In the genomic region with DNA sequence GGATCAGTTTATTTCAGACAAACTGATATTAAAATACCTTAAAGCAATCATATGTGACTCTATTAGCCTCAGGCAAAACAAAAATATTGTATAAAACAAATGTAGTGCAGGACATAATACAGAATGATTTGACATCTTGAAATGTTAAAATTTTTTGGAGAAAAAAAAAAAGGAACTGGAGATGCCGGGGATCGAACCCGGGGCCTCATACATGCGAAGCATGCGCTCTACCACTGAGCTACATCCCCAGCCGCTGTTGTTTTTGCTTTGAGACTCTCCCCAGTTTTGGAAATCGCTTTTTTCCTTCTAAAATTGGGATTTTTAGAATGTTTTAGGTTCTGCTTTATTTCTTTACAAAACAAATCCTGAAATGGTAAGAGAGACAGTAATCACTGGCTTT, we compare ENCODE assay signal across 9 mouse cellular contexts. TPM values are rescaled to one million over a fixed set of nuclear protein-coding genes. Genes with fewer than 3 reads are reported as not detected.
DNase-seq lines count a peak whose midpoint lies in the region; ATAC-seq and TF ChIP-seq lines count a peak whose summit lies in the region.
"Had no signal": no experiment of that assay in that cellular context is flagged by ENCODE, and none has a peak within 500 bp of the region (broad histone marks: within the 10 kb centered on the region; RNA-seq: fewer than 3 reads in every experiment).

No protein-coding gene starts in this region.

- H3K4me3 ChIP-seq in forebrain, postnatal 0 days (ENCODE audit: low read depth, low read length), result peak overlapping the region; percentile 52
- peak overlapping the region; percentile 53 for H3K4me3 ChIP-seq in intestine, embryonic 15.5 days (replicated peaks)
- H3K4me3 ChIP-seq in liver, embryonic 14.5 days (ENCODE audit: insufficient read depth in 1 of 2, low read depth in 2 of 2, low read length in 2 of 2), result peak overlapping the region; percentile 68 to 78

- H3K4me1 ChIP-seq in forebrain, postnatal 0 days (ENCODE audit: insufficient read depth), result no peaks in the 10 kb centered on the region; the same call in 1 of the 2 replicates
- H3K4me1 ChIP-seq in intestine, embryonic 15.5 days (replicated peaks), result 0 out of 2 replicates have a peak, but pooled peaks cover 2% of the 10 kb centered on the region
- peaks cover 4 to 9% of the 10 kb centered on the region in 2 experiments; a peak in 3 of 4 replicates for H3K4me1 ChIP-seq in liver, embryonic 14.5 days (replicated peaks; ENCODE audit: control insufficient read depth in 2 of 2, insufficient read depth in 2 of 2, low read length in 1 of 2)

- no peaks in the 10 kb centered on the region for H3K27me3 ChIP-seq in forebrain, postnatal 0 days (ENCODE audit: insufficient read depth, low read length)
- H3K27me3 ChIP-seq in intestine, embryonic 15.5 days (replicated peaks), result no peaks in the 10 kb centered on the region
- no peaks in the 10 kb centered on the region for H3K27me3 ChIP-seq in liver, embryonic 14.5 days (ENCODE audit: control insufficient read depth, insufficient read depth, low read length)

- peak overlapping the region; percentile 66 for H3K4me2 ChIP-seq in forebrain, postnatal 0 days (ENCODE audit: low read depth)
- H3K4me2 ChIP-seq in intestine, embryonic 15.5 days (replicated peaks), result peak overlapping the region; percentile 60
- peak overlapping the region; percentile 91 for H3K4me2 ChIP-seq in liver, embryonic 14.5 days (ENCODE audit: low read depth)

- ATAC-seq in forebrain, postnatal 0 days, result peak; percentile 65; the same call in 1 of the 2 replicates
- peak; percentile 32; the same call in 1 of the 2 replicates for ATAC-seq in intestine, embryonic 15.5 days
- no peak for ATAC-seq in liver, embryonic 14.5 days (ENCODE audit: insufficient read depth)
- no peak for ATAC-seq in inflammation-experienced regulatory T-cells, adult 6 months

- no peak for TF ChIP-seq EP300 in liver, embryonic 14.5 days (IDR thresholded peaks at IDR 0.05; ENCODE audit: low read depth)

- DNase-seq in 3T3-L1 (ENCODE audit: low read depth, low spot score), result peak; percentile 74
- peak; percentile 63 for DNase-seq in CD4-positive helper T cell, adult 2 months (ENCODE audit: low read depth, low spot score)
- peak; percentile 72 for DNase-seq in cerebellum, adult 8-10 months
- peak; percentile 85 for DNase-seq in forebrain, postnatal 0 days
- DNase-seq in liver, embryonic 14.5 days (ENCODE audit: low read depth in 3 of 3, low spot score in 3 of 3), result no peak
- peak; percentile 56 to 67 for DNase-seq in natural killer cell, adult 2 months (ENCODE audit: low spot score in 2 of 2)

- no peaks in the 10 kb centered on the region for H3K9me3 ChIP-seq in forebrain, postnatal 0 days (ENCODE audit: low read length)
- H3K9me3 ChIP-seq in intestine, embryonic 15.5 days, result no peaks in the 10 kb centered on the region
- H3K9me3 ChIP-seq in liver, embryonic 14.5 days (ENCODE audit: control insufficient read depth, low read length), result no peaks in the 10 kb centered on the region

- under 1% methylated on average over 7 of the region's 7 CpGs for WGBS in forebrain, postnatal 0 days
- WGBS in intestine, embryonic 15.5 days, result under 1% methylated on average over 7 of the region's 7 CpGs
- WGBS in liver, embryonic 14.5 days (ENCODE audit: insufficient replicate concordance), result 0% methylated on average over 7 of the region's 7 CpGs

- peak overlapping the region; percentile 47; the same call in 1 of the 2 replicates for H3K27ac ChIP-seq in forebrain, postnatal 0 days (ENCODE audit: low read depth, low read length)
- H3K27ac ChIP-seq in intestine, embryonic 15.5 days, result no peak overlapping the region
- H3K27ac ChIP-seq in liver, embryonic 14.5 days, result peak overlapping the region; percentile 16; the same call in 1 of the 2 replicates

- H3K9ac ChIP-seq in forebrain, postnatal 0 days, result 0 out of 2 replicates have a peak overlapping the region, but pooled peaks have one; percentile 51
- no peak overlapping the region for H3K9ac ChIP-seq in intestine, embryonic 15.5 days
- peak overlapping the region; percentile 51 for H3K9ac ChIP-seq in liver, embryonic 14.5 days (replicated peaks)

- no peak for TF ChIP-seq CTCF in forebrain, postnatal 0 days (IDR thresholded peaks at IDR 0.05; ENCODE audit: low read depth)
- no peak for TF ChIP-seq CTCF in liver, embryonic 14.5 days (IDR thresholded peaks at IDR 0.05; ENCODE audit: low read depth)

- no peaks in the 10 kb centered on the region for H3K36me3 ChIP-seq in forebrain, postnatal 0 days (ENCODE audit: insufficient read depth)
- no peaks in the 10 kb centered on the region for H3K36me3 ChIP-seq in intestine, embryonic 15.5 days
- no peaks in the 10 kb centered on the region for H3K36me3 ChIP-seq in liver, embryonic 14.5 days (replicated peaks; ENCODE audit: control insufficient read depth, insufficient read depth, low read depth)

RNA-seq across cellular contexts. Expression of a gene that starts 14.9 kb away (rescaled TPM):
- 6.5 and 8.2 TPM in 2 replicates for total RNA-seq in forebrain, postnatal 0 days (2014; rRNA removed)
- polyA plus RNA-seq in forebrain, postnatal 0 days (2015; fragmentation: Nextera tagmentation; extraction: Ambion mirVana), result 7.7 and 8.2 TPM in 2 replicates
- 11.2 TPM in 2 replicates for polyA plus RNA-seq in intestine, embryonic 15.5 days (2015; fragmentation: Nextera tagmentation; extraction: Ambion mirVana)
- polyA plus RNA-seq in liver, embryonic 14.5 days (2012; rRNA removed), result 2.4 and 4.0 TPM in 2 replicates
- polyA plus RNA-seq in liver, embryonic 14.5 days (2014; fragmentation: Nextera tagmentation; extraction: Ambion mirVana), result 5.2 and 5.3 TPM in 2 replicates
- polyA plus RNA-seq in inflammation-experienced regulatory T-cells, adult 6 months (2017; shearing (Covaris generic)), result 10 to 100 TPM; 11.3 to 13.4 (median 12.2) TPM

RNA-seq across cellular contexts. Expression of a gene that starts 27.2 kb away (rescaled TPM):
- total RNA-seq in forebrain, postnatal 0 days (2014; rRNA removed), result 0.08 and 0.33 TPM in 2 replicates
- polyA plus RNA-seq in forebrain, postnatal 0 days (2015; fragmentation: Nextera tagmentation; extraction: Ambion mirVana), result 0.12 TPM in 1 of 2 replicates, not detected in the other
- polyA plus RNA-seq in intestine, embryonic 15.5 days (2015; fragmentation: Nextera tagmentation; extraction: Ambion mirVana), result 0.08 and 0.11 TPM in 2 replicates
- polyA plus RNA-seq in liver, embryonic 14.5 days (2012; rRNA removed), result 1.5 and 2.1 TPM in 2 replicates
- 1.5 and 1.8 TPM in 2 replicates for polyA plus RNA-seq in liver, embryonic 14.5 days (2014; fragmentation: Nextera tagmentation; extraction: Ambion mirVana)
- polyA plus RNA-seq in inflammation-experienced regulatory T-cells, adult 6 months (2017; shearing (Covaris generic)), result not detected

RNA-seq across cellular contexts. Expression of a gene that starts 50.1 kb away (rescaled TPM):
- total RNA-seq in forebrain, postnatal 0 days (2014; rRNA removed), result not detected in 2 replicates
- polyA plus RNA-seq in forebrain, postnatal 0 days (2015; fragmentation: Nextera tagmentation; extraction: Ambion mirVana), result 0.10 TPM in 1 of 2 replicates, not detected in the other
- 0.16 and 0.23 TPM in 2 replicates for polyA plus RNA-seq in intestine, embryonic 15.5 days (2015; fragmentation: Nextera tagmentation; extraction: Ambion mirVana)
- 0.01 TPM in 1 of 2 replicates, not detected in the other for polyA plus RNA-seq in liver, embryonic 14.5 days (2012; rRNA removed)
- polyA plus RNA-seq in liver, embryonic 14.5 days (2014; fragmentation: Nextera tagmentation; extraction: Ambion mirVana), result not detected in 2 replicates
- not detected for polyA plus RNA-seq in inflammation-experienced regulatory T-cells, adult 6 months (2017; shearing (Covaris generic))
- polyA plus RNA-seq: gonadal fat pad, adult 2 months had no signal

Comparison
In these comparisons a context has a peak if more than half of its experiments do, and no peak if none do; other contexts are left out.
1. DNase-seq: peak in 3T3-L1 (single experiment), CD4-positive helper T cell, adult 2 months (single experiment), cerebellum, adult 8-10 months (single experiment), forebrain, postnatal 0 days (single experiment) and natural killer cell, adult 2 months (2 of 2); none in liver, embryonic 14.5 days (0 of 3).
2. ATAC-seq: peak in forebrain, postnatal 0 days (single experiment) and intestine, embryonic 15.5 days (single experiment); none in liver, embryonic 14.5 days (single experiment) and inflammation-experienced regulatory T-cells, adult 6 months (single experiment).
3. Peak in every context shown above with its lines, with median percentiles within 50 percentile points of each other: H3K4me2 ChIP-seq and H3K4me3 ChIP-seq.